Mouse (Mus musculus) erythroblast, embryonic 14.5 days (primary cell): ENCODE results near the gene Pparg. TPM values are rescaled to one million over a fixed set of nuclear protein-coding genes. Genes with fewer than 3 reads are reported as not detected.

Experiments
- H3K27me3 ChIP-seq: 2 replicates; pipeline ENCODE4 v1.6.1; 2012; ENCODE audit warnings: inconsistent platforms; ENCODE audit not compliant: control insufficient read depth
- H3K36me3 ChIP-seq: 2 replicates; pipeline ENCODE4 v1.6.1; 2012; ENCODE audit warnings: mild to moderate bottlenecking, inconsistent platforms; ENCODE audit not compliant: control insufficient read depth
- H3K4me1 ChIP-seq: 2 replicates; pipeline ENCODE4 v1.6.1; 2012; ENCODE audit warnings: inconsistent platforms; ENCODE audit not compliant: control insufficient read depth
- H3K4me3 ChIP-seq: replicated peaks from 2 replicates; pipeline ENCODE3; 2012; ENCODE audit warnings: moderate library complexity, mild to moderate bottlenecking, inconsistent platforms
- H3K9me3 ChIP-seq: 2 replicates; pipeline ENCODE4 v1.6.1; 2012; ENCODE audit warnings: low read length, inconsistent platforms, mixed read lengths; ENCODE audit not compliant: control insufficient read depth
- GATA1 ChIP-seq: IDR thresholded peaks from 2 replicates; pipeline ENCODE4 v1.6.1; 2012; ENCODE audit warnings: low read length, inconsistent platforms, mixed read lengths
- TAL1 ChIP-seq: IDR thresholded peaks from 3 replicates; pipeline ENCODE4 v1.6.1; 2012; ENCODE audit warnings: low read length, inconsistent platforms, mixed read lengths
- polyA plus RNA-seq: library from polyadenylated mRNA; stranded (reverse); fragments of >175 nt; gene quantifications from 2 replicates; pipeline ENCODE4 v1.2.3, GENCODE M21; 2012

Gene Pparg
- polyA plus RNA-seq, 1 experiment, result not detected

DNA sequence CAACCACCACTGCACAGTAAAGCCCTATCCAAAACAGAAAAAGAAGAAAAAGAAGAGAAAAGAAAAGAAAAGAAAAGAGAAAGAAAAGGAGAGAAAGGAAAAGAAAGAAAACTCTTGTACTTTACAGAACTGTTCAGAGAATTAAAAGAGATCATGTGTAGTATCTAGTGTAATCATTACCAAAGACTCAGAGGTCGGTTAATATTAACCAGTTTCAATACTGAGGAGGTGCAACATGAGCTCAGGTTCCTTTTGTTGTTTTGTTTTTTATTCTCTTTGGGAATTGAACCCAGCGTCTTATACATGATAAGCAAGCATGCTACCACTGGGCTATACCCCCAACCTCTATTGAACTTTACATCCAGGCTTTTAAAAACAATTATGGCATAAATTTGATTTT, 74.1 kb downstream of the Pparg start:
- no peak overlapping the region for H3K4me3 ChIP-seq
- H3K36me3 ChIP-seq, result no peaks in the 10 kb centered on the region
- no peaks in the 10 kb centered on the region for H3K27me3 ChIP-seq
- H3K4me1 ChIP-seq, result no peaks in the 10 kb centered on the region
- TF ChIP-seq TAL1 (no peak), GATA1 (no peak)
- no peaks in the 10 kb centered on the region for H3K9me3 ChIP-seq

DNA sequence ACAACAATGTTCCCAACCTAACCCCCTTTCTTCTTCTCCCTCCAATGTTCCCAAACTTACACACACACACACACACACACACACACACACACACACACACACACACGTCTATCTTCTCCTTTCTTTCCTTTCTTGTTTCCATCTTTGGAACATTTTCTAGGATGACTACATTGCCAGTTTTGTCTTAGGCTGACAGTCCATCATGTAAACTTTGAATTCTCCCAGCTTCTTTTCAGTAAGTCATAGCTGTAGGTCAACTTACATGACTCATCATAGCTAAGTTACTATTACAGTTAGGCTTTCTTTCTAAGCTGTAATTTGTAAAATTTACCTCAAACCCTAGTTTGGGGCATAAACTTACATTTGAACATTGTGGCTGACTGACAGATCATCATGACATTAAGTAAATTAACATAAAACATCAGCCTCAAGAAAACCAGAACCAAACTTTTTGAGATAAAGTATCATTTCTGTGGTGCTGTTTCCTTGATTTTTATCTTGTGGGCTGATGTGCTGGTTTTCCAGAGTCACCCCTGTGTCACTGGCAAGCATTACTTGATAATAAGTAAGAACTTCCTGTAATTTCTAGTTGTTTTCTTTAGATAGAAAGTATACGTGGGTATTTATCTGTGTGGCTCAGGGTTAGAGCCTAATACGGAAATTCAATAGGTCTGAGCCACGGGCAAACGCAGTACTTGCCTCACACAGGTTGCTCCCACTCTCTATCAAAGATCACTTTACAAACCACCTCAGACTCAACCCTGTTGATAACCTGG, 79.7 kb downstream of the Pparg start:
- no peaks in the 10 kb centered on the region for H3K36me3 ChIP-seq
- no peak for TF ChIP-seq GATA1
- no peaks in the 10 kb centered on the region for H3K27me3 ChIP-seq
- no peaks in the 10 kb centered on the region for H3K9me3 ChIP-seq
- H3K4me1 ChIP-seq, result no peaks in the 10 kb centered on the region
- no peak overlapping the region for H3K4me3 ChIP-seq

DNA sequence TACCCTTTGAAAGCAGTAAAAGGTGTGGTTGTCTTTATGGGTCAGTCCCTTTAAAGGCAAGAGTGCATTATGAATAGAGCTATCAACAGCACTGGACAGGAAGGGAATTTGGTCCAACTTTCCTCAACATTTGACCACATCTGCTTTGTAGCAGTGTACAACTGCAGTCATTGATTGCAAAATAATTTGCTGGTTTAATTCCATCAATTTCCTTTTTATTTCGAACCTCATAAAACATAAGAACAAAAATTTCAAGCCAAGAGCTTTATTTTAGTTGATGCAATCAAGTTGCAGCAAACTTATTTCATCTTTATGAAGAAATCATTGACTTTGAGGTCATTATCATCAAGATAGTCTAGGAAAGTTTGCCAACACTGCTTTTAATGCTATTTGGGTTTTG, 91.8 kb downstream of the Pparg start:
- no peaks in the 10 kb centered on the region for H3K9me3 ChIP-seq

DNA sequence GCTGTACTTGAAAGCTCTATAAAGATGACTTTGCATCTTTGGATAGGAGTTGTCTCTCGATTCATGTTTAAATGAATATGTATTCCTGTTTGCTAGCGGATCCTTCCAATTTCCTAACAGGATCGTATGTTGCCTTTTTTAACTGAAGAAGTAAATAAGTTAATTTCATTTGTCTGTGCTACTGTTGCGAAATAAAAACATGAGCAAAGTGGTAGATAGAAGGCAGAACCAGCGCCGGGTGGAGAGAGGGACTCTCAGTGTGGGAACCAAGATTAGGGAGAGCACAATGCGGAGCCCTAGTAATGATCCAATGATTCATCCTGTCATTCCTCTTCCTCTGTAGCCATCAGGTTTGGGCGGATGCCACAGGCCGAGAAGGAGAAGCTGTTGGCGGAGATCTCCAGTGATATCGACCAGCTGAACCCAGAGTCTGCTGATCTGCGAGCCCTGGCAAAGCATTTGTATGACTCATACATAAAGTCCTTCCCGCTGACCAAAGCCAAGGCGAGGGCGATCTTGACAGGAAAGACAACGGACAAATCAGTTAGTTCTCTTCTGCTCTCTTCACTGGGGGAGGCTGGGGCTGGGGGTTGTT, 102.1 kb downstream of the Pparg start:
- Histone ChIP-seq H3K27me3 (no peaks in the 10 kb centered on the region), H3K4me3 (no peak overlapping the region), H3K4me1 (no peaks in the 10 kb centered on the region), H3K36me3 (no peaks in the 10 kb centered on the region), H3K9me3 (no peaks in the 10 kb centered on the region)
- TF ChIP-seq GATA1, result no peak
- no peak for TF ChIP-seq TAL1

More for the DNA sequence above, 91.8 kb downstream of the Pparg start:
- H3K27me3 ChIP-seq, result no peaks in the 10 kb centered on the region
- TF ChIP-seq TAL1 (no peak), GATA1 (no peak)
- no peak overlapping the region for H3K4me3 ChIP-seq
- no peaks in the 10 kb centered on the region for H3K36me3 ChIP-seq
- H3K4me1 ChIP-seq, result no peaks in the 10 kb centered on the region

DNA sequence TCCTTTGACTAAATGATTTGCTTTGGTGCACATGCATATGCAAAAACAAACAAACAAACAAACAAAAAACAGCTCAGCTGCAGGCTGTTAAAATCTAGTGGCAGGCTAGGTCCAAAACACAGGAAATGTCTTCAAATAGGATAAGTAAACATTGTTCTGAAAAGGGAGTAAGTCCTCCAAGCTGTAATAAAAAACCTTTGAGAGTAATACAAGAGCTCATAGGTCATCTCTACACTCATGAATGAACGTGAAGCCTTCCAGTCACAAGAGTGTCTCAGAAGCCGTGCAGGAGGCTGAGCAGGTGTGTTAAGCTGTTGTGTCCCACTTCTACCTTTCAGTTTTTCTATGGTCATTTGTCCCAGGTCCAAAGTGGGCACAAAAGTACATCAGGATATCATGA, 102.6 kb downstream of the Pparg start:
- no peaks in the 10 kb centered on the region for H3K9me3 ChIP-seq
- H3K27me3 ChIP-seq, result no peaks in the 10 kb centered on the region
- no peak for TF ChIP-seq TAL1
- TF ChIP-seq GATA1, result no peak
- no peaks in the 10 kb centered on the region for H3K4me1 ChIP-seq
- H3K4me3 ChIP-seq, result no peak overlapping the region
- no peaks in the 10 kb centered on the region for H3K36me3 ChIP-seq

DNA sequence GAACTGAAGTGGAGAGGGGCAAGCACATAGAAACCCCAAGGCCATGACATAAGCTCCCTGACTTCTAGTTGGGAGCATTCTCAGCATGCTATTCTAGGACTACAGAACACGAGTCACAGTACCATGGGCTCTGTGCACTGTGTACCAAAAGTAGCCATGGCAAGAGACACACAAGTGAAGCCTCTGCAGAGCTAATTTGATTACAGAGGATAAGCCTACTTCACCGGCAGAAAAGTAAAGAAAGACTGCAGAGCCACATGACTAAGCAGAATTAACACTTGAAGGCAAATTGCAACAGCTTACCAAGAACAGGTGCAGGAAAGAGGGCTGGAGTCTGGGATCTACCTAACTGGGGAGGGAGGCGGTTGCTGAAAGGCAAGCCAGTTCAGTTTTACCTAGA, 103.9 kb downstream of the Pparg start:
- Histone ChIP-seq H3K27me3 (no peaks in the 10 kb centered on the region), H3K9me3 (no peaks in the 10 kb centered on the region), H3K4me1 (no peaks in the 10 kb centered on the region), H3K4me3 (no peak overlapping the region), H3K36me3 (no peaks in the 10 kb centered on the region)
- no peak for TF ChIP-seq GATA1
- no peak for TF ChIP-seq TAL1

DNA sequence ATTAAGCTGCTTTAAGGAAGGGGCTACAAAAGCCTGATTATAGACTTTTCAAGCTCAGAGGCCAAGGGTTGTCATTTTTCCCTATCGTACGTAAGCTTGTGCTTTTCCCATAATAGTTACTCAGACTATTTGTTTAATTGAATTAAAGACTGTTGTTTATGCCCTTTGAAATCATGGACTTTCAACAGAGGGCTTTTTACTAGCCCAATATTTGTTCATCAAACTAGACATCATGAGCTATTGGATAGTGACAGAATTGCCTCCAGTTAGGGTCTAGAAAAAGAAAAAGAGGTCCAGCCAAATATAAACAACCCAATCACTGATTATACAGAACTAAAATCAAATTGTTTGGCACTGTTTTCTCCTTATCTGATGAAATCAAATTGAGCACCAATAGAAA, 104.7 kb downstream of the Pparg start:
- Histone ChIP-seq H3K4me1 (no peaks in the 10 kb centered on the region), H3K9me3 (no peaks in the 10 kb centered on the region), H3K4me3 (no peak overlapping the region), H3K27me3 (no peaks in the 10 kb centered on the region), H3K36me3 (no peaks in the 10 kb centered on the region)
- TF ChIP-seq GATA1, result no peak
- TF ChIP-seq TAL1, result no peak

DNA sequence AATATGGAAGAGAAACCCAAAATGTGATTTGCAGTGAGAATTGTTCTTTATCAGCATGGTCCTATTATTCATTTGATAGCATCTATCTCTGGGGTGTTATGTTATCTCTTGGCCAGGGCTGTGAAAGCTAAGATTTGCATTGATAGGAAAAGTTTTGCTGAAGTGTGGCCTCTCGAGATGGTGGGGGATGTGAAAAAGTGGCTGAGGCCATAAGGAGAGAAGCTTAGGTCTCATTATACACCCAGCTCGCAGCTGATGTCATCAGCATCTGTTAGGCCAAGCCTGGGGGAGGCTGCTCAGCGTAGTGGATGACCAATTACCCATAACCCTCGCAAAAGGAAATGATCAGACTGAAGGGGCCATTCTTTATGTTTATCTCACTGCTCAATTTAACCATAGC, 105.1 kb downstream of the Pparg start:
- H3K4me1 ChIP-seq, result no peaks in the 10 kb centered on the region
- no peaks in the 10 kb centered on the region for H3K9me3 ChIP-seq
- H3K4me3 ChIP-seq, result no peak overlapping the region
- H3K27me3 ChIP-seq, result no peaks in the 10 kb centered on the region
- H3K36me3 ChIP-seq, result no peaks in the 10 kb centered on the region
- TF ChIP-seq TAL1 (no peak), GATA1 (no peak)

DNA sequence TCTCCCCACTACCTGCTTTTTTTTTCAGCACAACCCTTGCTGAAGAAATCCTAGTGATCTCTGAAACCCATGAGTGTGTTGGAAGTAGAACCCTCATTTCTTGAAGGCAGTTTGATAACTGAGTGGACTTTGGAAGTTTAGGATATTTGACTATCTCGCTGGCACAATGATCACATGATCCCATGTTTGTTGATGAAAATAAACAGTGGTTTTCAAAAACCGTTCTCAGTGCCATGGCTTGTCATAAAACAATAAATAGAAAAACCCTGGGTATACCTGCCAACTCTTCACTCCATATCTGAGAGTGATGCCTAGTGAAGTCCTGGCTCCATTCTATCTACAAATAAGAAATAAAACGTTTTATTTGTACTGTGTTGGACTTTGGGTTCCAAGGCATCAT, 105.8 kb downstream of the Pparg start:
- TF ChIP-seq GATA1, result no peak
- TF ChIP-seq TAL1, result no peak
- Histone ChIP-seq H3K27me3 (no peaks in the 10 kb centered on the region), H3K4me3 (no peak overlapping the region), H3K9me3 (no peaks in the 10 kb centered on the region), H3K36me3 (no peaks in the 10 kb centered on the region), H3K4me1 (no peaks in the 10 kb centered on the region)
